Mouse (Mus musculus): ENCODE measurements at regions not wholly inside any gene's neighbourhood (a gene's known extent, or its start where the extent isn't known, plus 50 kb on each side); places are given as distances from the start of the nearest gene placed in this dataset.
A peak's percentile ranks its signal among the peaks of the same experiment; 100 is the strongest.

- DNase-seq = no peak
Measured at GRCm38 (mm10) chr15:52961491-52961890, 923.2 kb upstream of the Gm7489 start.

- DNase-seq = no peak
Measured at GRCm38 (mm10) chr15:52963918-52964317, 920.8 kb upstream of the Gm7489 start.

- DNase-seq = no peak
Measured at GRCm38 (mm10) chr15:52964403-52964802, 920.3 kb upstream of the Gm7489 start.

- DNase-seq = no peak
Measured at GRCm38 (mm10) chr15:52967801-52968235, 916.9 kb upstream of the Gm7489 start.

- no peak for DNase-seq
Measured at GRCm38 (mm10) chr15:52982821-52983220, 901.9 kb upstream of the Gm7489 start.

- DNase-seq = no peak
Measured at GRCm38 (mm10) chr15:52990580-52990979, 894.1 kb upstream of the Gm7489 start.

- no peak for DNase-seq
Measured at GRCm38 (mm10) chr15:52994351-52994750, 890.4 kb upstream of the Gm7489 start.

GRCm38 (mm10) chr15:52999200-52999599 is 885.5 kb upstream of the Gm7489 start:
- no peak for DNase-seq

GRCm38 (mm10) chr15:52999776-53000175 is 884.9 kb upstream of the Gm7489 start:
- no peak for DNase-seq

- no peak for DNase-seq
Measured at GRCm38 (mm10) chr15:53001429-53001828, 883.3 kb upstream of the Gm7489 start.

- DNase-seq = no peak
Measured at GRCm38 (mm10) chr15:53001964-53002363, 882.7 kb upstream of the Gm7489 start.

- DNase-seq = peak; percentile 62
Measured at GRCm38 (mm10) chr15:53004078-53004477, 880.6 kb upstream of the Gm7489 start.

- no peak for DNase-seq
Measured at GRCm38 (mm10) chr15:53006844-53007243, 877.9 kb upstream of the Gm7489 start.

GRCm38 (mm10) chr15:53009337-53009736 is 875.4 kb upstream of the Gm7489 start:
- DNase-seq = no peak
